Mouse (Mus musculus) cerebellum, adult 9-10 months (tissue): Measurements from ENCODE around the gene Tmem35b.

ENCODE experiments used
- DNase-seq: peaks from one replicate; pipeline ENCODE4 v3.0.0; 2022

The Tmem35b gene

GRCm38 (mm10) chr4:127168914-127169345 is 45.4 kb downstream of the Tmem35b start, which contains the start of gene Dlgap3:
Gene Dlgap3, plus strand, starts transcription at chr4:127169204.
- peak; percentile 74 for DNase-seq

DNA sequence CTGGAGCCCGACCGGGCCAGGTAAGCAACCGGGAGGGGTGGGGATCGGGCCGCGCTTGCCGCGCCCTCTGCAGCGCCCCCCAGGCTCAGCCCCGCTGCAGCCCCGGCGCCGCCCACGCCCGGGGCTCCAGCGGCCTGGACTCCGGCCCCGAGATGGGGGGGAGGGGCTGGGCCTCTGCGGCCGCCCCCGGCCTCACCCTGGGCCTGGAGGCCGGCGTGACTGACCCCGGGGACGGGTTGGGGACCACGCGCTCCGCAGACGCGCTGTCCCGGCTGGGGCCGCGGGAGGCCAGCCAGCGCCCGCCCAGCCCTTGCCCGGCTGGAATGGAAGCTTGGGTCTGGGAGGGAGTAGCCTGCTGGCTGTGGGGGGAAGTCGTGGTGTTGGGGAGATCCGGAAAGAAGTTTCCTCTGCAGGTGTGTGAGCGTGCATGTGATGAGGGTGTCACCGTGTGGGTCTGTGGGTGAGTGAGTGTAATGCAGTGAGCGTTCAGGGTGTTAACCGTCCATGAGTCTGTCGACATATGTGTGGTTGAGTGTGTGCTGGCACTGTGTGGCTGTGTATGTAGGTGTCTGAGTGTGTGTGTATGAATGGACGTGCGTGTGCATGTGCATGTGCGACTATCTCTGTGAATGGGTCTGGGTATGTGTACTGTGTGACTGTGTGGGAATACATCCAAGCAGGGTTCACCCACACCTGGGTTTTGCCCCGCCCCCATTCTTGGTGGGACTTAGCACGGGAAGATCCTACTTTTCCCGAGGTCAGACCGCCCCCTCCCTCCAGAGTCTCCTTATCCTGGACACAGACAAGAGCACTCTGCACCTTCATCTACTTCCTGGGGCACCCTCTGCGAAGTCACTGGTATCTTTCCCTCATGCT is 46.1 kb downstream of the Tmem35b start:
- peak; percentile 77 for DNase-seq

DNA sequence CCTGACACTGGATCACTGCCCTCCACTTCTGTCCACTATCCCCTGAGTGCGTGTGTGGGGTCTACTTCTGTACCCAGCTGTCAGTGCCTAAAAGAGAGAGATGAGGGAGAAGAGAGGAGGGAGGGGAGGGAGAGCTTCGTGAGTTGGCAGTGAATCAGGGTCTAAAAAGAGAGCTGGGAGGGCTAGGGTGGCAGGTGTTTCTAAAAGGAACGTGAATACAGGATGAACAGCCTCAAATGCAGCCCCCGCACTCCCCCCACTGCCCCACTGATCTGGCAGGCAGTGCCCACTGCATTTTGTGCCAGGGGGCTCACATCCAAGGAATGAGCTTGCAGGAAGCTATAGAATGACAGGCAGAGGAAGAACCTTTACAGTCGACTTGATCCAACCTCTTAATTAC is 47.4 kb downstream of the Tmem35b start:
- peak; percentile 87 for DNase-seq

DNA sequence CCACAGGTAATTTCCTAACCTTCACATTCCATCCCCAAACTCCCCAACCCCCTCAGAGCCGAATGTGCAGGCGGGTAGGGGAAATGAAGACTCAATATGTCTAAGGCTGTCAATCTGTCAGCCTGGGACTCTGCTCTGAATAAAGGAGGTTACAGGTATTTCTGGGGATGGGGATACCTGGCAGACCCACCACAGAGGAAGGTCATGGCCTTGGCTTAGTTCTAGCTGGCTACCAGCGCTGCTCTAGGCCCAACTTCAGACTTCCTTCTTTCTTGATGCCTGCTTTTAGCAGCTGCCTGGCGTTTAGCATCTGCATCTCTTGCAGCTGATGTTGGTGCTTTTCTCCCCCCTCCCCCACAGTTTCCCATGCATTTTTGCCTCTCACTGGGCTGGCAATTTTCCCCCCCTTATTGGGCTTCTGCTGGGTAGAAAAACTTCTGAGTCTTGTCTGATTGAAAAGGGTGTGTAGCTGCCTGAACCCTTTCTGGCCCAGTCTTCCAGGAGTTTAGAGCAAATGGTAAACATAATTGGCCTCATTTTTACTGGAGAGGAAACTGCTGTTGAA is 47.9 kb downstream of the Tmem35b start:
- no peak for DNase-seq

- DNase-seq: peak; percentile 52
These were observed 48.6 kb downstream of the Tmem35b start for GRCm38 (mm10) chr4:127172119-127172518.

- peak; percentile 35 for DNase-seq
These were observed 49.1 kb downstream of the Tmem35b start for GRCm38 (mm10) chr4:127172614-127173013.

GRCm38 (mm10) chr4:127173461-127173860 is 50.0 kb downstream of the Tmem35b start:
- DNase-seq: no peak

DNA sequence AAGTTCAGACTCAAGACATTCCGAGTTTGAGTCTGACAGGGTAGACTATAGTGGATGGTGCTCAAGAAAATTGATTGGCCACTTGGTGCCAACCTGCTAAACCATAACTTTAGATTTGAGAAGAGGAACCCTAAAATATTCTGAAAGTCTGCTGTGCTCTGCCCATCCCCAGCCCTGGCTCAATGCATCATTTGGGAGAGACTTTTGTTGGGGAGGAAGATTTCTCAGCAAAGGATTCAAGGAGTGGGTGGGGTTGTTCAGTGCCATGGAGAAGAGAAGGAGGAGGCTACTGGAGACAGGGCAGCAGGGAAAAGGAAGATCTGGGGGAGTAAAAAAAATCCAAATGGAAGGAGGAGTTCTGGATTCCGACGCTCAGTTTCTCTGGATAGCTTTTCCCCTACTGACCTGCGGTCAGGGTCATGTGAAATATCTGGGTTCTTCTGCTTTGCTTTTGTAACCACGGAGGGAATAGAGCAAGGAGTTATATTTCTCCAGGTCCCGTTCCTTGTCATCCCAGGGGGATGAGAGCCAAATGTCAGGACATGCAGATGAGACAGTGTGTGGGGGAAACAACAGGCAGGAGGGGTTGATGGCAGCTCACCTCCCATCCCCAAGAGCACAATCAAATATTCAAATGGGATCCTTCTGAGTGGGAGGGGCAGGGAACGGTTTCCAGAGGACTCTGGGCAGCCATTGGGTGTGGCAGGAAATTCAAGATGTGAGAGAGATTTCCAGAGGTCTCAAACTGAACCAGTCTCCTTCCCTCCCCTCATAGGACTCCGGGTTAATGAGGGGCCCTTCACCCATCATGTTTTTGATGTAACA is 50.8 kb downstream of the Tmem35b start:
- peak; percentile 31 for DNase-seq

DNA sequence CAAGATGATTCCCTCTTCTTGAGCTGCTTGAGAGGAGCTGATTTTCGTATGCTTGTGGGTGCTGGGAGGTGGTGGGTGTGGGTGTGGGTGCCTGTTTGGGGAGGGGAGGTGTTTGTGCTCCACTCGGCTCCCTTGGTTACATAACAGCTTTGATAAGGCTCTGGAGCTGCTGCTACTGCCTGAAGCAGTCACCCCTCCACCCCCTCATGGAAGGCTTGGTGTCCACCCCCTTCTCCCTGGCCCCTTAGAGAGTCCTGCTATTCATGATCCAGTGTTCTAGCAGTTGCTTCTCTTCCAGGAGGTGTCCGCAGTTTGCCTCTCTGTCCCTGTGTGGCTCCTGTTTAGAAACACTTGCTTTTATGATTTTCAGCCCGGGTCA is 51.4 kb downstream of the Tmem35b start:
- DNase-seq: peak; percentile 46

GRCm38 (mm10) chr4:127177961-127178360 is 54.5 kb downstream of the Tmem35b start:
- peak; percentile 29 for DNase-seq

DNA sequence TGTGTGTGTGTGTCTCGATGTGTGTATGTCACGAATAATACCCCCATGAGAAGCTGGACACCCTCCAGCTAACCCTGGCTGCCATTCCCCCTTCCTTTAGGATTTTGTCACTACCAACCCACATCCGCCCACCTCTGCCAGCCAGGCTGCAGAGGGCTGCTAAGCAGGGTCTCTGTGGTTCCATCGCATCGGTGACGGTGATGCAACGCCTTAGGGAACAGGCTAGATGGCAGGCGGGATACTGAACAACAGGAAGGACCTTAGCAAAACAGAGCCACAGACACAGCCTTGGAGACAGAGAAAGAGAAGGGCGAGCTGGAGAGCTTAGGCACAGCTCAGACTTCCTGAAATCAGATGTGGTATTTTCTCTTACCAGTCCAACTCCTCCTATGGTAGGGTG is 55.2 kb downstream of the Tmem35b start:
- peak; percentile 31 for DNase-seq
